Mouse (Mus musculus) intestine, embryonic 16.5 days (tissue): ENCODE data around the gene Hs3st5. TPM values are rescaled to one million over a fixed set of nuclear protein-coding genes. Genes with fewer than 3 reads are reported as not detected.

Experiments used
- ATAC-seq: fragments of 200-750 bp; cut with Nextera tagmentation; 2 replicates; pipeline ENCODE4 v1.8.0; 2017; ENCODE audit warnings: moderate TSS enrichment, moderate library complexity
- H3K27ac ChIP-seq: fragments of 300-500 bp; sonication (generic); 2 replicates; pipeline ENCODE4 v1.5.1; 2014; ENCODE audit warnings: mild to moderate bottlenecking, low read length
- H3K27me3 ChIP-seq: fragments of 300-500 bp; sonication (generic); replicated peaks from 2 replicates; pipeline ENCODE4 v1.6.1; 2014; ENCODE audit warnings: low read length, control low read depth, mixed read lengths; ENCODE audit not compliant: control insufficient read depth, insufficient read depth
- H3K36me3 ChIP-seq: fragments of 300-500 bp; sonication (generic); 2 replicates; pipeline ENCODE4 v1.6.1; 2014; ENCODE audit warnings: low read length, control low read depth; ENCODE audit not compliant: control insufficient read depth, insufficient read depth
- H3K4me1 ChIP-seq: fragments of 300-500 bp; sonication (generic); 2 replicates; pipeline ENCODE4 v1.6.1; 2014; ENCODE audit warnings: low read length, control low read depth, mixed read lengths; ENCODE audit not compliant: control insufficient read depth, insufficient read depth
- H3K4me2 ChIP-seq: fragments of 300-500 bp; sonication (generic); 2 replicates; pipeline ENCODE4 v1.6.1; 2014; ENCODE audit warnings: low read depth, low read length, control low read depth
- H3K4me3 ChIP-seq: fragments of 300-500 bp; sonication (generic); 2 replicates; pipeline ENCODE4 v1.5.1; 2014; ENCODE audit warnings: mild to moderate bottlenecking, low read length
- H3K9ac ChIP-seq: fragments of 300-500 bp; sonication (generic); 2 replicates; pipeline ENCODE4 v1.6.1; 2014; ENCODE audit warnings: low read depth, low read length
- H3K9me3 ChIP-seq: fragments of 300-500 bp; sonication (generic); 2 replicates; pipeline ENCODE4 v1.6.1; 2016; ENCODE audit warnings: low read length, control low read depth; ENCODE audit not compliant: control insufficient read depth
- WGBS: fragments of 180-500 bp; shearing (Covaris S2); extraction: QIAGEN DNeasy Blood & Tissue Kit; methylation state at CpG from one replicate; pipeline ENCODE4 v1.1.7; 2014; 5-methylcytosine and 5-hydroxymethylcytosine counted together
- polyA plus RNA-seq: library from polyadenylated mRNA; unstranded; fragments of >200 nt; fragmentation: Nextera tagmentation; extraction: Ambion mirVana; gene quantifications from 2 replicates; pipeline ENCODE4 v1.2.1, GENCODE M21; 2015

Hs3st5 gene
- polyA plus RNA-seq, 1 experiment from 2014 or later, result 1.4 TPM

GRCm38 (mm10) chr10:36754471-36754870 is 247.9 kb downstream of the Hs3st5 start:
- 35% methylated on average over 1 of the region's 1 CpGs for WGBS
- Histone ChIP-seq H3K4me1 (no peaks in the 10 kb centered on the region), H3K4me2 (no peak overlapping the region), H3K9ac (no peak overlapping the region), H3K27me3 (no peaks in the 10 kb centered on the region), H3K4me3 (no peak overlapping the region), H3K27ac (no peak overlapping the region), H3K9me3 (no peaks in the 10 kb centered on the region), H3K36me3 (no peaks in the 10 kb centered on the region)
- ATAC-seq, result no peak

- Histone ChIP-seq H3K9ac (no peak overlapping the region), H3K9me3 (no peaks in the 10 kb centered on the region), H3K4me1 (no peaks in the 10 kb centered on the region), H3K4me2 (no peak overlapping the region), H3K4me3 (no peak overlapping the region), H3K27ac (no peak overlapping the region), H3K36me3 (no peaks in the 10 kb centered on the region), H3K27me3 (no peaks in the 10 kb centered on the region)
- no peak for ATAC-seq
Measured at GRCm38 (mm10) chr10:36773595-36773994, 267.0 kb downstream of the Hs3st5 start.

GRCm38 (mm10) chr10:36774898-36775297 is 268.3 kb downstream of the Hs3st5 start:
- Histone ChIP-seq H3K27me3 (no peaks in the 10 kb centered on the region), H3K4me2 (no peak overlapping the region), H3K4me3 (no peak overlapping the region), H3K4me1 (no peaks in the 10 kb centered on the region), H3K9ac (no peak overlapping the region), H3K9me3 (no peaks in the 10 kb centered on the region), H3K27ac (no peak overlapping the region), H3K36me3 (no peaks in the 10 kb centered on the region)
- ATAC-seq, result no peak
- 87% methylated on average over 6 of the region's 6 CpGs for WGBS

GRCm38 (mm10) chr10:36781641-36782040 is 275.0 kb downstream of the Hs3st5 start:
- H3K9me3 ChIP-seq, result no peaks in the 10 kb centered on the region
- no peak overlapping the region for H3K9ac ChIP-seq
- no peak for ATAC-seq
- no peaks in the 10 kb centered on the region for H3K4me1 ChIP-seq
- no peak overlapping the region for H3K4me3 ChIP-seq
- no peak overlapping the region for H3K4me2 ChIP-seq
- 46% methylated on average over 1 of the region's 1 CpGs for WGBS
- no peak overlapping the region for H3K27ac ChIP-seq
- no peaks in the 10 kb centered on the region for H3K27me3 ChIP-seq
- H3K36me3 ChIP-seq, result no peaks in the 10 kb centered on the region

GRCm38 (mm10) chr10:36786970-36787369 is 280.4 kb downstream of the Hs3st5 start:
- H3K4me1 ChIP-seq, result no peaks in the 10 kb centered on the region
- no peak overlapping the region for H3K4me3 ChIP-seq
- ATAC-seq, result no peak
- H3K27ac ChIP-seq, result no peak overlapping the region
- H3K9ac ChIP-seq, result no peak overlapping the region
- H3K4me2 ChIP-seq, result no peak overlapping the region
- no peaks in the 10 kb centered on the region for H3K36me3 ChIP-seq
- H3K27me3 ChIP-seq, result no peaks in the 10 kb centered on the region
- no peaks in the 10 kb centered on the region for H3K9me3 ChIP-seq
- WGBS, result 88% methylated on average over 7 of the region's 7 CpGs

- Histone ChIP-seq H3K9ac (no peak overlapping the region), H3K27ac (no peak overlapping the region), H3K4me3 (no peak overlapping the region), H3K27me3 (no peaks in the 10 kb centered on the region), H3K36me3 (no peaks in the 10 kb centered on the region), H3K9me3 (no peaks in the 10 kb centered on the region), H3K4me1 (no peaks in the 10 kb centered on the region), H3K4me2 (no peak overlapping the region)
- no peak for ATAC-seq
- 42% methylated on average over 2 of the region's 2 CpGs for WGBS
Measured at GRCm38 (mm10) chr10:36791771-36792170, 285.2 kb downstream of the Hs3st5 start.

- Histone ChIP-seq H3K4me3 (no peak overlapping the region), H3K4me1 (no peaks in the 10 kb centered on the region), H3K9me3 (no peaks in the 10 kb centered on the region), H3K27ac (no peak overlapping the region), H3K9ac (no peak overlapping the region), H3K4me2 (no peak overlapping the region), H3K36me3 (no peaks in the 10 kb centered on the region), H3K27me3 (no peaks in the 10 kb centered on the region)
- no peak for ATAC-seq
Measured at GRCm38 (mm10) chr10:36795311-36795710, 288.7 kb downstream of the Hs3st5 start.

GRCm38 (mm10) chr10:36800925-36801482 is 294.4 kb downstream of the Hs3st5 start:
- H3K4me2 ChIP-seq, result no peak overlapping the region
- no peaks in the 10 kb centered on the region for H3K4me1 ChIP-seq
- H3K27ac ChIP-seq, result no peak overlapping the region
- ATAC-seq, result no peak
- 43% methylated on average over 2 of the region's 2 CpGs for WGBS
- H3K36me3 ChIP-seq, result no peaks in the 10 kb centered on the region
- H3K9ac ChIP-seq, result no peak overlapping the region
- no peak overlapping the region for H3K4me3 ChIP-seq
- no peaks in the 10 kb centered on the region for H3K27me3 ChIP-seq
- H3K9me3 ChIP-seq, result no peaks in the 10 kb centered on the region

- H3K27me3 ChIP-seq, result no peaks in the 10 kb centered on the region
- no peaks in the 10 kb centered on the region for H3K4me1 ChIP-seq
- no peak overlapping the region for H3K4me3 ChIP-seq
- no peak overlapping the region for H3K9ac ChIP-seq
- no peaks in the 10 kb centered on the region for H3K9me3 ChIP-seq
- no peak for ATAC-seq
- no peak overlapping the region for H3K27ac ChIP-seq
- no peaks in the 10 kb centered on the region for H3K36me3 ChIP-seq
- WGBS, result 34% methylated on average over 2 of the region's 2 CpGs
- no peak overlapping the region for H3K4me2 ChIP-seq
Measured at GRCm38 (mm10) chr10:36803705-36804104, 297.1 kb downstream of the Hs3st5 start.

GRCm38 (mm10) chr10:36805265-36805664 is 298.7 kb downstream of the Hs3st5 start:
- H3K27me3 ChIP-seq, result no peaks in the 10 kb centered on the region
- no peaks in the 10 kb centered on the region for H3K9me3 ChIP-seq
- H3K27ac ChIP-seq, result no peak overlapping the region
- no peaks in the 10 kb centered on the region for H3K4me1 ChIP-seq
- H3K4me3 ChIP-seq, result no peak overlapping the region
- no peak overlapping the region for H3K9ac ChIP-seq
- H3K36me3 ChIP-seq, result no peaks in the 10 kb centered on the region
- WGBS, result 74% methylated on average over 4 of the region's 4 CpGs
- no peak overlapping the region for H3K4me2 ChIP-seq
- no peak for ATAC-seq
